Mouse (Mus musculus) liver, postnatal 0 days (tissue): ENCODE results near the gene Iars2. TPM values are rescaled to one million over a fixed set of nuclear protein-coding genes. Genes with fewer than 3 reads are reported as not detected.
"Not testable (repeated sequence)": the region's sequence is repeated elsewhere in the genome, so short reads cannot be mapped to it uniquely, and the experiment has no call there.

Experiments used
- ATAC-seq: fragments of 200-750 bp; cut with Nextera tagmentation; 2 replicates; pipeline ENCODE4 v1.8.0; 2017; ENCODE audit warnings: mild to moderate bottlenecking, moderate library complexity
- DNase-seq: peaks from one replicate; pipeline ENCODE4 v3.0.0-alpha.2; 2016
- H3K27ac ChIP-seq: fragments of 300-500 bp; sonication (generic); 2 replicates; pipeline ENCODE4 v1.5.1; 2014; ENCODE audit warnings: antibody characterized with exemption, moderate library complexity, mild to moderate bottlenecking, low read depth
- H3K27me3 ChIP-seq: fragments of 300-500 bp; sonication (generic); 2 replicates; pipeline ENCODE4 v1.6.1; 2014; ENCODE audit warnings: low read length, control low read depth, mixed read lengths; ENCODE audit not compliant: insufficient read depth
- H3K36me3 ChIP-seq: fragments of 300-500 bp; sonication (generic); replicated peaks from 2 replicates; pipeline ENCODE4 v1.6.1; 2014; ENCODE audit warnings: mild to moderate bottlenecking, control low read depth, low read length, moderate library complexity, mixed read lengths; ENCODE audit not compliant: insufficient read depth
- H3K4me1 ChIP-seq: fragments of 300-500 bp; sonication (generic); 2 replicates; pipeline ENCODE4 v1.6.1; 2014; ENCODE audit warnings: antibody characterized with exemption, mild to moderate bottlenecking, control low read depth; ENCODE audit not compliant: insufficient read depth
- H3K4me2 ChIP-seq: fragments of 300-500 bp; sonication (generic); 2 replicates; pipeline ENCODE4 v1.6.1; 2014; ENCODE audit warnings: low read depth, mild to moderate bottlenecking, low read length, moderate library complexity, mixed read lengths
- H3K4me3 ChIP-seq: fragments of 300-500 bp; sonication (generic); 2 replicates; pipeline ENCODE4 v1.5.1; 2014; ENCODE audit warnings: low read depth, low read length
- H3K9ac ChIP-seq: fragments of 300-500 bp; sonication (generic); replicated peaks from 2 replicates; pipeline ENCODE4 v1.6.1; 2014; ENCODE audit warnings: mild to moderate bottlenecking, moderate library complexity
- H3K9me3 ChIP-seq: fragments of 300-500 bp; sonication (generic); 2 replicates; pipeline ENCODE4 v1.6.1; 2016; ENCODE audit warnings: mild to moderate bottlenecking, control low read depth, low read length, mixed read lengths
- CTCF ChIP-seq: sonication (generic); IDR thresholded peaks from 2 replicates; pipeline ENCODE4 v1.5.1; 2016; ENCODE audit warnings: antibody characterized with exemption, low read depth
- EP300 ChIP-seq: IDR thresholded peaks from 2 replicates; pipeline ENCODE4 v1.6.1; 2016; ENCODE audit warnings: antibody characterized with exemption, low read depth, mild to moderate bottlenecking
- WGBS: fragments of 180-500 bp; shearing (Covaris S2); extraction: QIAGEN DNeasy Blood & Tissue Kit; methylation state at CpG from one replicate; pipeline ENCODE4 v1.1.7; 2014; ENCODE audit not compliant: insufficient replicate concordance; 5-methylcytosine and 5-hydroxymethylcytosine counted together
- polyA plus RNA-seq: library from polyadenylated mRNA; unstranded; fragments of >200 nt; fragmentation: Nextera tagmentation; extraction: Ambion mirVana; gene quantifications from 2 replicates; pipeline ENCODE4 v1.2.1, GENCODE M21; 2015

Gene Iars2
- polyA plus RNA-seq, 1 experiment from 2014 or later: 15.3 TPM

GRCm38 (mm10) chr1:185335231-185335765 is 6.1 kb upstream of the Iars2 start:
- 71% methylated on average over 6 of the region's 6 CpGs for WGBS
- TF ChIP-seq EP300: no peak
- no peak for TF ChIP-seq CTCF
- Histone ChIP-seq H3K4me2 (no peak overlapping the region), H3K27me3 (no peaks in the 10 kb centered on the region), H3K27ac (no peak overlapping the region), H3K9ac (no peak overlapping the region), H3K36me3 (peaks cover 4% of the 10 kb centered on the region; the same call in 1 of the 2 replicates), H3K9me3 (no peaks in the 10 kb centered on the region), H3K4me3 (no peak overlapping the region), H3K4me1 (peaks cover 13% of the 10 kb centered on the region)
- ATAC-seq (no peak), DNase-seq (no peak)

- TF ChIP-seq EP300: no peak
- TF ChIP-seq CTCF: no peak
Observed at GRCm38 (mm10) chr1:185334136-185334535, 4.9 kb upstream of the Iars2 start.

DNA sequence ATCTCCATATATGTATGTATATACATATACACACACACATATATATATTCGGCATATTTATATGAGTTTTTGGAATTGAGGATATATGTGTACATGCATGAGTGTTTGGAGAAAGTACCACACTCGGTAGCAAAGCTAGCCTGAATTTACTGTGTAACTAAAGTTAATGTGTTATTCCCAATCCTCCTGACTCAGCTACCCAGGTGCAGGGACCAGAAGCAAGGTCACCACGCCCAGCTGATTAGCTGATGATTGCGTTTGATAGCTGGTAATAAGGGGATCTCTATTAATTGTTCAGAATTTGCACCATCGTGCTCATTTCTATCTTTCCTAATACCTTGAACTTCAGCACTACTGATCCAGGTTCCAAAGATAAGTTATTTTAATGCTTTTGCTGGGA is 4.5 kb upstream of the Iars2 start:
- Histone ChIP-seq H3K4me2 (no peak overlapping the region), H3K27me3 (no peaks in the 10 kb centered on the region), H3K4me3 (no peak overlapping the region), H3K27ac (no peak overlapping the region), H3K36me3 (peaks cover 4% of the 10 kb centered on the region; the same call in 1 of the 2 replicates), H3K9ac (no peak overlapping the region), H3K4me1 (peaks cover 18% of the 10 kb centered on the region), H3K9me3 (no peaks in the 10 kb centered on the region)
- ATAC-seq (no peak), DNase-seq (no peak)
- 76% methylated on average over 5 of the region's 5 CpGs for WGBS
- TF ChIP-seq CTCF (no peak), EP300 (no peak)

More at GRCm38 (mm10) chr1:185334136-185334535, 4.9 kb upstream of the Iars2 start:
- no peak for ATAC-seq
- H3K36me3 ChIP-seq: peaks cover 4% of the 10 kb centered on the region; the same call in 1 of the 2 replicates
- no peaks in the 10 kb centered on the region for H3K9me3 ChIP-seq
- 84% methylated on average over 4 of the region's 4 CpGs for WGBS
- H3K27me3 ChIP-seq: no peaks in the 10 kb centered on the region
- H3K9ac ChIP-seq: no peak overlapping the region
- H3K27ac ChIP-seq: no peak overlapping the region
- no peak overlapping the region for H3K4me2 ChIP-seq
- DNase-seq: no peak
- H3K4me3 ChIP-seq: no peak overlapping the region
- H3K4me1 ChIP-seq: peaks cover 18% of the 10 kb centered on the region

DNA sequence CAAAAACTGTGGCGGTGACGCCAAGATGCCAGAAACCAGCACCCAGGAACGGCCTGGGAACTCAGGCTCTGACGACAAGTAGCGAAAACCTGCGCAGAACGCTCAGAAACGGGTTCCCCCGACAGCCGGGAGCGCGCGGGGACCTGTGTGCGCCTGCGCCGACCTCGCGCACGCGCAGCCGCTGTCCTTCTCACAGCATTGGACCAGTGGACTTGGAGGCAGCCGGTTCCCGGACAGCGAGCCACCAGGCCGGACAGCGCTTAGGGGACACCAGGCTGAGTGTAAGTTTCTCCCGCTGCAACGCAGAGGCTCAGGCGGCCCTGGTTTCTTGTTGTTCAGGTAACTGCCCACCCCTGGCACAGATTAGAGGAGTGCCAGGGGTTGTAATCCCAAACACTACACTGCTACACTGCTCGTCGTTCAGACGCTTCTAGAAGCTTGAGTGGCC is 2.8 kb upstream of the Iars2 start, which contains the start of gene Bpnt1:
Gene Bpnt1, plus strand, starts transcription at position 167 of the 448 bp plus-strand sequence.
- peak; percentile 82 for ATAC-seq
- 0% methylated on average over 32 of the region's 32 CpGs for WGBS
- peak; percentile 89 for DNase-seq
- peak within 1 kb of the TSS; percentile 70 for H3K9ac ChIP-seq
- H3K27ac ChIP-seq: peak within 1 kb of the TSS; percentile 80
- no peaks in the 10 kb centered on the region for H3K9me3 ChIP-seq
- no peaks in the 10 kb centered on the region for H3K27me3 ChIP-seq
- peaks cover 3% of the 10 kb centered on the region; the same call in 1 of the 2 replicates for H3K36me3 ChIP-seq
- no peak for TF ChIP-seq EP300
- H3K4me2 ChIP-seq: peak within 1 kb of the TSS; percentile 93
- H3K4me3 ChIP-seq: peak within 1 kb of the TSS; percentile 63
- H3K4me1 ChIP-seq: peaks cover 24% of the 10 kb centered on the region

GRCm38 (mm10) chr1:185331364-185331763 is 2.2 kb upstream of the Iars2 start:
- Histone ChIP-seq H3K9me3 (no peaks in the 10 kb centered on the region), H3K4me3 (peak overlapping the region; percentile 63), H3K27me3 (no peaks in the 10 kb centered on the region), H3K27ac (peak overlapping the region; percentile 80; the same call in 1 of the 2 replicates), H3K4me2 (peak overlapping the region; percentile 93), H3K9ac (no peak overlapping the region), H3K36me3 (peaks cover 9% of the 10 kb centered on the region; the same call in 1 of the 2 replicates), H3K4me1 (peaks cover 21% of the 10 kb centered on the region)
- no peak for ATAC-seq
- TF ChIP-seq EP300 (no peak), CTCF (no peak)
- no peak for DNase-seq
- WGBS: 49% methylated on average over 5 of the region's 5 CpGs

GRCm38 (mm10) chr1:185329851-185330250 is 655 bp upstream of the Iars2 start:
- Histone ChIP-seq H3K36me3 (peaks cover 15% of the 10 kb centered on the region), H3K9me3 (no peaks in the 10 kb centered on the region), H3K4me3 (no peak overlapping the region), H3K27me3 (no peaks in the 10 kb centered on the region), H3K4me1 (peaks cover 21% of the 10 kb centered on the region), H3K9ac (no peak overlapping the region), H3K27ac (peak overlapping the region; percentile 87; the same call in 1 of the 2 replicates), H3K4me2 (peak overlapping the region; percentile 92; the same call in 1 of the 2 replicates)
- ATAC-seq (no peak), DNase-seq (no peak)
- no peak for TF ChIP-seq CTCF
- no peak for TF ChIP-seq EP300
- 87% methylated on average over 8 of the region's 8 CpGs for WGBS

GRCm38 (mm10) chr1:185327754-185328345 is 1.3 kb downstream of the Iars2 start:
- H3K4me2 ChIP-seq: peak overlapping the region; percentile 92
- H3K4me1 ChIP-seq: peaks cover 17% of the 10 kb centered on the region
- H3K27me3 ChIP-seq, DNase-seq, H3K9me3 ChIP-seq, ATAC-seq: not testable (repeated sequence)
- H3K36me3 ChIP-seq: peaks cover 28% of the 10 kb centered on the region
- peak overlapping the region; percentile 87; the same call in 1 of the 2 replicates for H3K27ac ChIP-seq
- WGBS: 57% methylated on average over 3 of the region's 3 CpGs
- H3K4me3 ChIP-seq: peak overlapping the region; percentile 92
- peak overlapping the region; percentile 94 for H3K9ac ChIP-seq
